In genomic region chr14:60554222-60554740, GRCm38 (mm10) we compare ENCODE assay signal across 9 mouse cellular contexts.
DNase-seq lines count a peak whose midpoint lies in the region; ATAC-seq lines count a peak whose summit lies in the region.
"Had no signal": no experiment of that assay in that cellular context is flagged by ENCODE, and none has a peak within 500 bp of the region (broad histone marks: within the 10 kb centered on the region; RNA-seq: fewer than 3 reads in every experiment).

No protein-coding gene starts in this region.

- H3K36me3 ChIP-seq in midbrain, embryonic 13.5 days, result no peaks in the 10 kb centered on the region

- peak; percentile 10 to 34 for DNase-seq in lung, adult 18-20 months
- no peak for DNase-seq in lung, postnatal 10 days
- DNase-seq in frontal cortex, postnatal 25 days (ENCODE audit: low spot score in 2 of 2), result peak; percentile 56 to 66
- DNase-seq in layer of hippocampus, adult 8-10 months (ENCODE audit: low spot score in 2 of 2), result peak; percentile 74 to 81
- no peak for DNase-seq in adipocyte (ENCODE audit: low spot score)
- DNase-seq in adrenal gland, adult 8-10 months, result no peak
- DNase-seq in spleen, postnatal 10 days (ENCODE audit: low spot score in 2 of 2), result no peak

- H3K27me3 ChIP-seq in midbrain, embryonic 13.5 days, result no peaks in the 10 kb centered on the region

- H3K4me1 ChIP-seq in midbrain, embryonic 13.5 days (replicated peaks), result peaks cover 34% of the 10 kb centered on the region

- H3K4me3 ChIP-seq in midbrain, embryonic 13.5 days (replicated peaks), result 0 out of 2 replicates have a peak overlapping the region, but pooled peaks have one; percentile 8
- H3K4me3 ChIP-seq: erythroblast, embryonic 14.5 days had no signal

- 2% methylated on average over 6 of the region's 6 CpGs for WGBS in midbrain, embryonic 13.5 days

- H3K4me2 ChIP-seq in midbrain, embryonic 13.5 days (replicated peaks), result peak overlapping the region; percentile 48

- H3K9ac ChIP-seq in midbrain, embryonic 13.5 days (replicated peaks), result no peak overlapping the region

- peak; percentile 96 for ATAC-seq in midbrain, embryonic 13.5 days

- H3K9me3 ChIP-seq in midbrain, embryonic 13.5 days, result no peaks in the 10 kb centered on the region

- peak overlapping the region; percentile 91 for H3K27ac ChIP-seq in midbrain, embryonic 13.5 days

Comparison
In these comparisons a context has a peak if more than half of its experiments do, and no peak if none do; other contexts are left out.
1. DNase-seq: peak in lung, adult 18-20 months (2 of 2), frontal cortex, postnatal 25 days (2 of 2) and layer of hippocampus, adult 8-10 months (2 of 2); none in lung, postnatal 10 days (single experiment), adipocyte (single experiment), adrenal gland, adult 8-10 months (single experiment) and spleen, postnatal 10 days (0 of 2).